Mouse (Mus musculus): ENCODE data around the gene Slc39a5. TPM values are rescaled to one million over a fixed set of nuclear protein-coding genes. Genes with fewer than 3 reads are reported as not detected.

Gene Slc39a5
- polyA plus RNA-seq, 1 experiment from 2014 or later: 0.24 TPM

- peak; percentile 94 for ATAC-seq (replicated peaks; ENCODE audit: insufficient number of reproducible peaks, insufficient read depth, low FRiP score, low read depth)
- Histone ChIP-seq H3K27me3 (no peaks in the 10 kb centered on the region), H3K36me3 (peaks cover 12% of the 10 kb centered on the region; the same call in 1 of the 2 replicates), H3K9ac (peak overlapping the region; percentile 84), H3K4me1 (replicated peaks) (peaks cover 38% of the 10 kb centered on the region), H3K9me3 (replicated peaks) (no peaks in the 10 kb centered on the region), H3K4me3 (peak overlapping the region; percentile 87), H3K4me2 (peak overlapping the region; percentile 93), H3K27ac (peak overlapping the region; percentile 97)
- WGBS: 6% methylated on average over 36 of the region's 36 CpGs
Measured at GRCm38 (mm10) chr10:128409692-128410559, 8.9 kb upstream of the Slc39a5 start.

- Histone ChIP-seq H3K36me3 (0 out of 2 replicates have a peak, but pooled peaks cover 5% of the 10 kb centered on the region), H3K9ac (peak overlapping the region; percentile 76), H3K27me3 (no peaks in the 10 kb centered on the region), H3K27ac (peak overlapping the region; percentile 58), H3K4me3 (peak overlapping the region; percentile 87), H3K4me2 (peak overlapping the region; percentile 93), H3K4me1 (replicated peaks) (peaks cover 34% of the 10 kb centered on the region), H3K9me3 (replicated peaks) (no peaks in the 10 kb centered on the region)
- 13% methylated on average over 35 of the region's 35 CpGs for WGBS
- ATAC-seq (replicated peaks; ENCODE audit: insufficient number of reproducible peaks, insufficient read depth, low FRiP score, low read depth): no peak
Measured at GRCm38 (mm10) chr10:128408591-128409535, 7.8 kb upstream of the Slc39a5 start.

- H3K4me2 ChIP-seq: no peak overlapping the region
- 0 out of 2 replicates have a peak, but pooled peaks cover 5% of the 10 kb centered on the region for H3K36me3 ChIP-seq
- 84% methylated on average over 7 of the region's 7 CpGs for WGBS
- H3K4me3 ChIP-seq: no peak overlapping the region
- H3K27me3 ChIP-seq: no peaks in the 10 kb centered on the region
- H3K9me3 ChIP-seq (replicated peaks): no peaks in the 10 kb centered on the region
- no peak overlapping the region for H3K9ac ChIP-seq
- H3K4me1 ChIP-seq (replicated peaks): peaks cover 5% of the 10 kb centered on the region
- no peak for ATAC-seq (replicated peaks; ENCODE audit: insufficient number of reproducible peaks, insufficient read depth, low FRiP score, low read depth)
- no peak overlapping the region for H3K27ac ChIP-seq
Measured at GRCm38 (mm10) chr10:128403931-128404330, 2.9 kb upstream of the Slc39a5 start.

- no peaks in the 10 kb centered on the region for H3K36me3 ChIP-seq
- no peaks in the 10 kb centered on the region for H3K4me1 ChIP-seq (replicated peaks)
- H3K4me2 ChIP-seq: no peak overlapping the region
- 75% methylated on average over 9 of the region's 9 CpGs for WGBS
- no peak overlapping the region for H3K4me3 ChIP-seq
- no peaks in the 10 kb centered on the region for H3K27me3 ChIP-seq
- H3K9me3 ChIP-seq (replicated peaks): no peaks in the 10 kb centered on the region
- H3K9ac ChIP-seq: no peak overlapping the region
- ATAC-seq (replicated peaks; ENCODE audit: insufficient number of reproducible peaks, insufficient read depth, low FRiP score, low read depth): no peak
- no peak overlapping the region for H3K27ac ChIP-seq
Measured at GRCm38 (mm10) chr10:128401638-128402037, 609 bp upstream of the Slc39a5 start.

GRCm38 (mm10) chr10:128400338-128400737 is 691 bp downstream of the Slc39a5 start:
- Histone ChIP-seq H3K9ac (no peak overlapping the region), H3K27me3 (no peaks in the 10 kb centered on the region), H3K4me2 (no peak overlapping the region), H3K27ac (no peak overlapping the region), H3K4me3 (no peak overlapping the region), H3K9me3 (replicated peaks) (no peaks in the 10 kb centered on the region), H3K36me3 (no peaks in the 10 kb centered on the region), H3K4me1 (replicated peaks) (0 out of 2 replicates have a peak, but pooled peaks cover 2% of the 10 kb centered on the region)
- ATAC-seq (replicated peaks; ENCODE audit: insufficient number of reproducible peaks, insufficient read depth, low FRiP score, low read depth): no peak
- WGBS: 42% methylated on average over 5 of the region's 5 CpGs

- Histone ChIP-seq H3K4me2 (no peak overlapping the region), H3K9me3 (replicated peaks) (no peaks in the 10 kb centered on the region), H3K4me3 (no peak overlapping the region), H3K4me1 (replicated peaks) (0 out of 2 replicates have a peak, but pooled peaks cover 2% of the 10 kb centered on the region), H3K9ac (no peak overlapping the region), H3K27me3 (no peaks in the 10 kb centered on the region), H3K36me3 (peaks cover 10% of the 10 kb centered on the region; the same call in 1 of the 2 replicates), H3K27ac (no peak overlapping the region)
- WGBS: 65% methylated on average over 7 of the region's 7 CpGs
- ATAC-seq (replicated peaks; ENCODE audit: insufficient number of reproducible peaks, insufficient read depth, low FRiP score, low read depth): no peak
Measured at GRCm38 (mm10) chr10:128397466-128397865, 3.6 kb downstream of the Slc39a5 start.

- no peak overlapping the region for H3K4me2 ChIP-seq
- no peaks in the 10 kb centered on the region for H3K27me3 ChIP-seq
- no peak overlapping the region for H3K4me3 ChIP-seq
- ATAC-seq (replicated peaks; ENCODE audit: insufficient number of reproducible peaks, insufficient read depth, low FRiP score, low read depth): no peak
- H3K9ac ChIP-seq: no peak overlapping the region
- WGBS: 54% methylated on average over 10 of the region's 10 CpGs
- no peak overlapping the region for H3K27ac ChIP-seq
- H3K36me3 ChIP-seq: peaks cover 15% of the 10 kb centered on the region; the same call in 1 of the 2 replicates
- H3K4me1 ChIP-seq (replicated peaks): peaks cover 5% of the 10 kb centered on the region
- H3K9me3 ChIP-seq (replicated peaks): no peaks in the 10 kb centered on the region
Measured at GRCm38 (mm10) chr10:128396716-128397264, 4.2 kb downstream of the Slc39a5 start.

GRCm38 (mm10) chr10:128396017-128396673 is 4.9 kb downstream of the Slc39a5 start:
- H3K4me1 ChIP-seq (replicated peaks): peaks cover 9% of the 10 kb centered on the region
- no peak for ATAC-seq (replicated peaks; ENCODE audit: insufficient number of reproducible peaks, insufficient read depth, low FRiP score, low read depth)
- peaks cover 22% of the 10 kb centered on the region; the same call in 1 of the 2 replicates for H3K36me3 ChIP-seq
- 52% methylated on average over 11 of the region's 11 CpGs for whole genome bisulfite sequencing
- no peak overlapping the region for H3K27ac ChIP-seq
- H3K27me3 ChIP-seq: no peaks in the 10 kb centered on the region
- no peak overlapping the region for H3K4me2 ChIP-seq
- H3K9ac ChIP-seq: no peak overlapping the region
- H3K4me3 ChIP-seq: no peak overlapping the region
- H3K9me3 ChIP-seq (replicated peaks): no peaks in the 10 kb centered on the region

GRCm38 (mm10) chr10:128391850-128392249 is 9.2 kb downstream of the Slc39a5 start:
- Histone ChIP-seq H3K36me3 (peaks cover 65% of the 10 kb centered on the region), H3K9ac (no peak overlapping the region), H3K27me3 (no peaks in the 10 kb centered on the region), H3K27ac (no peak overlapping the region), H3K4me1 (replicated peaks) (peaks cover 20% of the 10 kb centered on the region), H3K4me2 (no peak overlapping the region), H3K9me3 (replicated peaks) (no peaks in the 10 kb centered on the region), H3K4me3 (no peak overlapping the region)
- no peak for ATAC-seq (replicated peaks; ENCODE audit: insufficient number of reproducible peaks, insufficient read depth, low FRiP score, low read depth)
- WGBS: 58% methylated on average over 6 of the region's 6 CpGs

GRCm38 (mm10) chr10:128390366-128390765 is 10.7 kb downstream of the Slc39a5 start:
- Histone ChIP-seq H3K4me1 (replicated peaks) (peaks cover 19% of the 10 kb centered on the region), H3K9me3 (replicated peaks) (no peaks in the 10 kb centered on the region), H3K4me3 (no peak overlapping the region), H3K27me3 (no peaks in the 10 kb centered on the region), H3K36me3 (peaks cover 80% of the 10 kb centered on the region), H3K9ac (no peak overlapping the region), H3K4me2 (no peak overlapping the region), H3K27ac (no peak overlapping the region)
- WGBS: 87% methylated on average over 12 of the region's 12 CpGs
- ATAC-seq (replicated peaks; ENCODE audit: insufficient number of reproducible peaks, insufficient read depth, low FRiP score, low read depth): no peak
